Mouse (Mus musculus): ENCODE measurements around the gene Galnt14. TPM values are rescaled to one million over a fixed set of nuclear protein-coding genes. Genes with fewer than 3 reads are reported as not detected.

The Galnt14 gene
- 0.89 and 1.7 TPM in 2 replicates for total RNA-seq (2021)
- long read RNA-seq, experiment 1, transcript Galnt14-201 (15 exons, 2,990 nt) = major isoform, 6 of 6 reads
- long read RNA-seq, experiment 1, partial matches to known transcripts = 0 of 6 reads
- long read RNA-seq, experiment 1, other reads (novel, unspliced or antisense) = 0 of 6 reads
- long read RNA-seq, experiment 2, partial matches to known transcripts = 0 of 2 reads
- long read RNA-seq, experiment 2, other reads (novel, unspliced or antisense) = 0 of 2 reads

DNA sequence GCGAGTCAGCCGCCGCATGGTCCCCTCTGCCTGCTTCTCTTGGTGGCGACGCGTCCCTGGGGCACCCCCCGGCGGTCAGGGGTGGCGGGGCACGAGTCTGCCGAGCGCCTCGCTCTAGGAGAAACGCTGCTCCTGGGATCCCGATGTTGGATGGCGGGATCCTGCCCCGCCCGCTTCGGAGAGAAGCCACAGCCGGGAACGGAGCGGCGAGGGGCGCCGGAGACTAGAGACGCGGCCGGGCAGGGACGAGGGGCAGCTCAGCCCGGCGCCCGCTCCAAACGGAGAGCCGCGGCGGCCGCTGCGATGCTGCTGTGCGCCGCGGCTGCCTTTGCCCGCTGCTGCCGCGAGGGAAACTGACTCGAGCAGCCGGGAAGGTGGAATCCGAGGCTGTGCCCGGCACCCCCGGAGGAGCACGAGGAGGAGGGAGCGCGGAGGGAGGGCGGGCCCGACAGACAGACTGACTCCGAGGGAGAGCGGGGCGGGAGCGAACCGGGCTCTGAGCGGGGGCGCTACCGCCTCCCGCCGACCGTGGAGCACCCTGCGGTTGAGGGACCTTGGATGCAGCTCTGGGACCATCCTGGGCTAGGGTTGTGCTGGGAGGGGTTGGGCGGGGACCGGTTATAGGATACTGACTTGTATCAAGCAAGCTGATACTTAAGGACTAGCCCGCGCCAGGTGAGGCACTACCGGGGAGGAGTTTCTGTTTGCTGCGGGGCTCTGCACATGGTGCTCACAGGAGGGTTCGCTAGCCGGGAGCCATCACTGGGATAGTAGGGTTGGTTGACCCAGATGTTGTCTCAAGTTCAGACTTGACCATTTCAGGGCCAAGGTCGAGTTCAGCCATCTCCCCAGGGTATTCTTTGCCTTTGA is at the start of gene Galnt14:
TSS of gene Galnt14 (minus strand) at position 412 of the 870 bp plus-strand sequence.
- DNase-seq = peak; percentile 85

DNA sequence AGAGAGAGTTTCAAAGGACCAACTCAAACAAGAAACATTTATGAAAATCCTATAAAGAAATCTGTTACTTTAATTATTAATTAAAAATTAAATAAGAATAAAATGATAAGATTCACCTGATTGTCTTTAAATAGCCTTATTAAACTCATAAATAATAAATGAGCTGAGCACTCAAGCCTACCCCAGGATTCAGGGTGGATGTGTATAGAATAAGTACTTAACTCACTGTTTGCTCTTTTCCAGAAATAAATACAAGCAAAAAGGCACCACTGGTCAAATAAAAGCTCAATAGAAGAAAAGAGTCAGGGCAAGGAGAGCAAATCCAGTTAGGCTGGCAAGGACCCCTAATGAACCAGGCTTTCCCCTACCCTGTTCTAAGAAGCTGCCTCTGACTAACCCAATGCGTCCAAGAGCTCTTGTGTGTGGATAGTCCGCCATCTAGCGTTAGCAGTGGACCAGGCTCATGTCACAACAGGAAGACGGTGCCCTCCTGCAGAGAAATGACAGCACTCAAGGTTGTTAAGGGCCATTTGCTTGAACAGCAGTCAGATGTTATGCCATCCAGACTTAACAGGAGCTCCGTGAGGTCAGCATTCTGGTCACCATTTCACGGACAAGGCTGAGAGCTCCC is 33.5 kb upstream of the Galnt14 start:
- peak; percentile 84 for DNase-seq

DNA sequence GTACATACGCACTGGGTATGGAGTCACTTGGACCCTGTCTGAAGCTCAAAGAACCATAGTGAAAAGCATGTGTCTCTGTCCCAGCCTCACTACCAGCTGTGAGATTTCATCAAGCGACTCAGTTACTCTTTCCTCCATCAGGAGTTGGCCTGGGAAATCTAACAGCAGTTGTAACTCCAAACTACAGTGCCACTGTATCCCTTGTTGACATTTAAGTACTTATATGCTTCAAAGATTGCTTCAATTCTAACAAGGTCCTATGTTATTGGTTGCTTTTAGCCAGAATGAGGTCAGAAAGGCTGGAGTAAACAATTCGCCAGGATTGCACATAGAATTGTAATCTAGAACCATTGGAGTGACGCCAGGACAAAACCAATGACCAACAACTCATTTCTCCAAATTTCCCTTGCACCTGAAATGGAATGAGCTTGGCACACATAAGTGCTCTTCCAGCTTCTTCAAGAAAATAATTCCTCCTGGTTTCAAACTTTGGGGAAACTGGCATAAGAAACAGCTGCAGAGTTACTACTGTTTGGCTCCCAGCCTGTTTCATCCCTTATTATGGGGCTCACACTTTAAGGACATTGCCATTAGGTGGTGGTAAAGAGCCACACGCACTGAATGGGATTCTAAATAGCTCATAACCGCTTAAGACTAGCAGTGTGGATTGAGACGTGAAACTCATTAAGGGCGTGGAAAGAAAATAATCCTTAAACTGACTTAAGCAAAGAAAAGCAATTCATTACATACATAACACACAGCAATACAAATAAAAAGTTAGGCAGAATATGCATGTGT is 13.8 kb upstream of the Galnt14 start:
- DNase-seq = no peak

DNA sequence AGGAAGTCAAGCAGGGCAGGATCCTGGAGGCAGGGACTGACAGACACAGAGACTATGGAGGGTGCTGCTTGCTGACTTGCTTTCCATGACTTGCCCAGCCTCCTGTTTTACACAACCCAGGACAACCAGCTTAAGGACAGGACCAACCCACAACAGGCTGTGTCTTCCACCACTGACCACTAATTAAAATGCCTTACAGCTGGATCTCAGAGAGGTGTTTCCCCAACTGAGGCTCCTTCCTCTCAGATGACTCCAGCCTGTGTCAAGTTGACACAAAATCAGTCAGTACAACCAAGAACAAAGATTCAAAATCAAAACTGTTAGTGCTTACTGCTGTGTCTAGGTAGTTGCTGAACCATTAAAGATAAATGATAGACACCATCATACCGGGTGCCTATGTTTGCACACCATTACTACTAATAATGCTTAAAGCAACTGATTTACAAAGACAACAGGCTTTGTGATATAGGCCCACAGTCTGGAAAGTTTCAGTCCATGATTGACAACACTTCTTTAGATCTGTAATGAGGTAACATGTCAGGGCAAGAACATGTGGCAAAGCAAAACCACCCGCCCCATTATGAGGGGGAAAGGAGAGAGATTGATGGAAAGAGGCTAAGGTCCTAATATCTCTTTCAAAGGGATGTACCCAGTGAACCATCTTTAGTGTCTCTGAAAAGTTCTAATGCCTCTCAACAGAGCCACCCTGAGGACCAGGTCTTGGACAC is 8.9 kb upstream of the Galnt14 start:
- DNase-seq = no peak

DNA sequence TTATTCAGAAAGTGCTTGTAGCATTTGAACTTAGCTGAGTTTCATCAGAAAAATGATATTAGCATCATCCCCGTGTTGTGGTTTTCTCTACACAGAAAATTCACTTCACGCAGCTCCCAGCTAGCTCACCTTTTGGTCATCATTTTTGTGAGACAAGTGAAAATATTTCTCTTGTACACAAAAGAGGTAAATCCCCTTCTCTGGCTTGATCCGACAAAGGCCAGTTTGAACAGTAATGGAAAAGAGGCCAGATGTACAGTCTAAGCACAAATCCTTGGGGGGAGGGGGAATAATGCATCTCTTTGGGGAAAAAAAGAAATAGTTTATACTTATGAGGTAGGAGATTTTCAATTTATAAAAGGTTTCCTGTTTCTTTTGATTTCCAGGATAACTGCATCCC is 6.4 kb upstream of the Galnt14 start:
- no peak for DNase-seq

DNA sequence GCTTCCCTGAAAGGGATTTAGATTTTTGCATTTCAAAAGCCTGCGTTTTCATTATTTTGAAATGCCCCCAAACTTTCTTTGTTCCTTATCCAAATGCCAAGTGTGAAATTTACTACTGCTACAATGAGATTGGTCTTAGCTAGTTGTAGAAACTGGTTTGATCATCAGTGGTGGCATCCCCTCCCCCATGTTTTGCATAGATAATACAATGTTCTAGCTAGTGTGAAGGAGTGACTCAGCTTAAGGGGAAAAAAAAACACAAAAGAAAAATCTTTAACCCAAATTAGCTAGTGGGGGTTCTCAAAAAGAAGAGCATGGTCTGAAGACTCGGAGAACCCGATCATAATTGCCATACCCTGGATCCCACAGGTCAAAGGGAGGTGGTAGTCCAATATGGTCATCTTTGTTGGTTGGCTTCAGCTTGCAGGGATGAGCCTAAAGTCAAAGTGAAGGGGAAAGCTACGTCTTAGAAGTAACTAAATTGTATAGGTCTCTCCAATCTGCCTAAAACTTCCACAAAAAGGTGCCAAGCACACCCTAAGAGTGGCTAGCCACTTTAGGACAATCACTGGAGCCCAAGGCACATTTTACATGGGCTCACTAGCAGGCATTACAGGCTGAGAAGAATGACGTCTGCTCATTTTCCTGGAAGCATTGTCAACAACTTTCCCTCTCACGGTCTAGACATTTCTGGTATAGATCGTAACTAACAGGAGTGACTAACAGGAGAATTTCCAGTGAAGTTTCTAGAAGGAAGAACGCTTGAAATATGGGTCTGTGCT is 4.4 kb upstream of the Galnt14 start:
- DNase-seq = no peak

DNA sequence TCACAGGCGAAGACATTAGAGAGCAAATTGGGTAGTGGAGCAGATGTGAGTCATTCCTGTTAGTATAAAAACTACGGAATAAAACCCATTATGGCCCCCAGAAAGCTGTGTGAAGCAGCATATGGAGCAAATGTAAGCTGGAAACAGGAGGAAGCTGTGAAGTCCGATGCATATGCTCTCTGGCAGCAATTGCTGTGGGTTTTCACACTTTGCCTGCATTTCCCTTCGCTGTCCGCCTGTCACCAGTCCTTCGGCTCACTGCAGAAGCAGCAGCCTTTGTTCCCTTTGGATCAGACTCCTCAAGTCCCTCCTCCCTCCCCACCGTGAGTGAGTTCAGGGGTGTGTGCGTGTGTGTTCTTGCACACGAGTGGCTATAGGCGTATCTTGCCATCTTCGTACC is 3.1 kb upstream of the Galnt14 start:
- DNase-seq = no peak

DNA sequence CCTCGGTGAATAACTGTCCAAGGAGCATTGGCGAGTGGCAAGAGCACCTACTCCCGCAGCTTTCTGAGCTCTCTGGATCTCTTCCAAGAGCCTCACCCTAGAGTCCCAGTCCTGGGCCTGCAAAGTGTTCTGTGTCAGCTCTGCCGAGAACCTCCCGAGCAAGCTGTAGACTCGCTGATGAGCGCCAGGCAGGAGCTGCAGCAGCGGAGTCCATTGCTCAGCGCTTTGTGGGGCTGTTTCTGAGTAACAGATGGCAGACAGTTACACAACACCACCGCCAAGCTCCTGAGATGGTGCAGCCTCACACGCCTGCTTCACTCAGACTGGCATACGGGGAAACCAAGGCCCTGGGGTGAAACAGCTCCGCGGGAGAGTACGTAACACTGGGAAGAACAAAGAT is 1.7 kb upstream of the Galnt14 start:
- no peak for DNase-seq

DNA sequence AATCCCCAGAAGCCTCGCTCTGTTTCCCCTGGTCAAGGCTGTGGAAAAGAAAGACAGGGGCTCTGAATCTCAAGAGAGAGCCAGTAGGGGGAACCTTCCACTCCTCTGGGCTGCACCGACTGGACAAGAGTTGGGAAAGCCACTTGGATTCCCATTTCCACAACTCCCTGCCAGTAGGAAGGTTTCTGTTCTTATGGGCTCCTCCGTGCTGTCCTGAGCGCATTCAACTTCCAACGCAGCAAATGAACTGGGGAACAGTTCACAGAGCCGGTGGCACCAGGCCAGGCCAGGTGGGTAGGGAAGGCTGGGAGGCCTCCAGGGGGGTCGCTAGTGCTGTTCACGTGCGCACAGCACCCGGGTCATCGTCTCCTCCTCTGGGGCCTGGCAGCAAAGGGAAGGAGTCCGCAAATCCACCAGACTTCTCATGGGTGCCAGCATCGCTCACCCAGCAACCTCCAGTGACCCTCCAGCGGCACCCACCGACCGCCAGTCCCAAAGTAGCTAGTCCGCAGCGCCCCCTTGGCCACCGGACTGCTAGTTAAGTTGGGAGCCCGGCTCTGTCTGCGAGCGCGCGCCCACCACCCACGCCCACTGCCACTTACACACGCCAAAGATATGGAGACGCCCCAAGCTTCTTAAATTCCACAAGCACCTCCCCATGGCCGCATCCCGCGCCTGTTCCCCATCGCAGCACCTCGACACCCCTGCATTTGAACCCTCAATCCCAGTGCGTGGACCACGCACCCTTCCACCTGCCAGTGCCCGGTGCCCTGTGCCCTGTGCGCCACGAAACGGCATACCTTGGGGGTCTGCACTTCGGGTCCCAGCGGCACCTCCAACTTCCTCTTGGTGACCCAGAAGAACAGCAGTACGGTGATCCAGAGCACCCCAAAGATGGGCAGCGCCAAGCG is 867 bp downstream of the Galnt14 start:
- peak; percentile 10 for DNase-seq

DNA sequence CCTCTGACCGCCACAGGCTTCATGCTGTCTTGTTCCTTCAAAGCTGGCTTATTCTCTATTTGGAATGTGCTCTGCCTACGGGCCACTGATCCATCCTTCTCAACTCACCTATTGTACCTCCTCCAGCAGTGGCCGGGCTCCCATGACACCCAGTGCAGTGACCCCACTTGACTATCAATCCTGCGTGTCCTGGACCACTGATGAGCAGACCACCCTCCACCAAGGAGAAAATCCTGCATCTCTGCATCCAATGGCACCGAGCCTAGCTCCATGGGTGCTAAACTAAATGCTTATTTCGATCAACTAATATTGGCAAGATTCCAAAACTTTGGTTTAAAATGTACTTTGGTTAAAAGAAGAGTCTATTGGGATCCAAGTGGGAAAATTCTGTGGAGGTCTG is 1.8 kb downstream of the Galnt14 start:
- DNase-seq = no peak

DNA sequence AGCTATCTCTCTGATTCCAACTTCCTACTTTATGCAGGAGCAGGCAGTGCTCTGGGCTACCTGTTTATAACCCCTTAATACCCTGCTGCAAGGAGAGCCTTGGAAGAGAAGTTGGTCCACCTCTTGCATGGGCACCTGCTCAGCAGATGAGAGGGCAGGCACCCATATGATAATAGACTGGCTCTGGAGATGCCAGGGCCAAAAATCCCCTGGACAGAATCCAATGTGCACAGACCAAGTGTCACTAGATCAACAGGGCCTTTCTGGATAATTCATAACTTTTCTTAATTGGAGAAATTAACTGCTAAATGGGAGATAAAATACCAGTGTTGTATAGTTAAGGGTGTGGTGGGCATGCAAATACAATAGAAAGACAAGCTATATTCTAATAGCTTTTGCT is 6.7 kb downstream of the Galnt14 start:
- DNase-seq = no peak

DNA sequence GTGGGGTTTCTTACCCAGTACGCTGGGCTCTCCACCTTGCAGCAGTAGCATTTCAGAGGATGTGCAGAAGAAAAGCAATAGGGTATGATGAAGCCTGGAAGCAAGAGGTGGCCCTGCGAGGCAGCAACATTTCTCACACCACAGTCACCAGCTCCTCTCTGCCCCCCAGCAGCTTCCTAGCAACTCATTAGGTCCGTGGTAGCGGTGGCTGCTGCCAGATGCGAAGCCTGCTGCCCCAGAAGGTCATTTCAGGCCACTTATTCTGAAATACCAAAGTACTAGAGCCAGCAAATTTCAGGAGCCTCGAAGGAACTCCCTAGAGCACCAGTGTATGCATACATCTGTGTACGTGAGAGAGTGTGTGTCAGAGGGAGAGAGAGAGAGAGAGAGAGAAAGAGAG is 9.2 kb downstream of the Galnt14 start:
- peak; percentile 20 for DNase-seq

DNA sequence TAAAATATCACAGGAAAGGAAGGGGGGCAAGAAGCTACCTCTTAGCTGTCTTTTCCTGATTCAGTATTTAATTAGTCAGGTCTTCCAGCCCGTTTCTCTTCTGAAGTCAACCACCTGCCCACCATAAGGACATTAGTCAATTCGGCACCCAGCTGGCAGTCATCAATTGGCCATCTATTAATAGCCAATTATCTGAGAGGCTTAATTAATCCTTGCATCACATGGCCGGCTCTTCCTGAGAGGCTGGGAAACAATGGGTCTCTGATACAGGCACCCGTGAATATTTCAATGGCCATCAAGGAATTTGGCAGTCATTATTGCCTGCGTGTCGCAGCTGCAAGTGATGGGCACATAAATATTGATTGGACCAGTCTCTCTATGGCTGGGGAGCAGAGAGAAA is 10.4 kb downstream of the Galnt14 start:
- no peak for DNase-seq

DNA sequence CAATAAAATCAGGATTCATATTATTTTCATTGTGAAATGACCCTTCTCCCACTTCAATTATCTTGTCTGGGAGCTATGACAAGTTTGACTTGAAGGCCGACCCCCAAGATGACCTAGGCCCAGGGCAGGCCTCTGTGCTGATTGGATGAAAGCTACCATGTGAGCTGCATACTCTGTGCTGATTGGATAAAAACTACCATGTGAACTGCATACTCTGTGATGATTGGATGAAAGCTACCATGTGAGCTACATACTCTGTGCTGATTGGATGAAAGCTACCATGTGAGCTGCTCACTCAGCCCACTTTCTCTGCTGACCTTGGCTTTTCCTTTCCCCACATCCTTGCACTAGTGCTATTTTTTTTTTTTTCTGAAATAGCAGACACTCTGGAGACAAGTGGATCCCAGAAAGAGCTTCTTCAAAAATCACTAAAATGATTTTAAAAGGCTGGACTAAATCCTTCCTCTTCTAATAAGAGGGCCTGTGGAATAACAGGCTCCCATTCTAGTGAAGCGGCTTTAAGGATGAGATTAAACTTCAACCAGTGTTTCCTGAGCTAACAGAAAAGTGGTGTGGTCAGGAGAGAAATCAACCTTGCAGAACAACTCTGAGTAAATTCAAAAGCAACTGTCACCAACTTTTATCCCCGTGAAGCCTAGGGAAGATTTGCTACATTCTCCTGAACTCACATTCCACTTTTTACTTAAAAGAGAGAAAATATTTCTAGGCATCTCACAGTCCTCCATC is 15.9 kb downstream of the Galnt14 start:
- DNase-seq = no peak

DNA sequence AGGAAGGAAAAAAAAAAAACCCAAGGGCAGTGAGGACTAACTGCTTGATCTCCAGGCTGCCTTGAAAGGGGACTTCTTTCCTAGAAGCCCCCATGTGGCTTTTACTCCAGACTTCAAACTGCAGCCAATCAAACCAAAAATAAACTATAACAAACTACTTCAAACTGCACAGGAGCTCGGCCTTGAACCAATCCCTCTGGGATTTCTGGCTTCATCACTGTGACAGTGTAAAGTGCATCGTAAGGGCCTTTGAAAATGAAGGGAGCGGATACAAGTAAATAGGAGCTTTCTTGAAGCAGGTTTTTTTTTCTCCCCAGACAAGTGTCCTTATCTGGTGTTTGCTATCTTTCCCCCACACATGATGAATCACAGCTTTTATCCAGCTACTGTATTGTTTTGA is 22.0 kb downstream of the Galnt14 start:
- DNase-seq = no peak

DNA sequence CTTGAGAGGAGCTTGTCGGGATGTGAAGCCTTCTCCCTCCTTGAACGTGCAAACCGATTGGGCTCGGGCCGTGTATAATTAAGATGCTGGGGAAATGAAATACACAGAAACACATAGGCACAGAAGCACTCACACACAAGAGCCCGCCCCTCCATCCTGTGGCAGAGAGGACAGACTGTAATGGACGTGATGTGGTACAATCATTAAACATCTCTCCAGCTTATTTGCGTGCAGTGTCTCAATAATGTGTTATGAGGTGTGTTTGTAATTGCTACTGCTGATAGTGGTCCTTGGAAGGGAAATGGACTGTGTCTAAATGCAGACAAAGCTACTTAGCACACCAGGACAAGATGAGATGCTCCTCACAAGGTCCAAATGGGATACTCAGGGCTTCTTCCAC is 24.0 kb downstream of the Galnt14 start:
- DNase-seq = no peak

DNA sequence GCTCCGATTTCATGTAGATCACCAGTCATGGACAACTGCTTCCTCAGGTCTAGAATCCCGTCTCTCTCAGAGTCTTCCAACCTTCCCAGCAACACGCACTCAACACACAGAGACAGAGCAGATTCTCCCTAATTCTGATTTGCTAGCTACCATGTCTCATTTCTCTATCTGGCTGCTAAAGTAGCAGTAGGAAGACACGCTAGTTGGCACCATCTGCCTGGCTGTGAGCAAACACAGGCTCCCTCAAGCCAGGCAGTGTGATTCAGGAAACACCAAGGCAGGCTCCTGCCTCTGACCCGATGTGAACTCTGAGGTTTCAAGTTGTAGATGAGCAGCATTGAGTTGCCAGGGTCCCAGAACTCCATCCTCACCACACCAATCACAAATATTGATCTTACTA is 25.5 kb downstream of the Galnt14 start:
- no peak for DNase-seq

DNA sequence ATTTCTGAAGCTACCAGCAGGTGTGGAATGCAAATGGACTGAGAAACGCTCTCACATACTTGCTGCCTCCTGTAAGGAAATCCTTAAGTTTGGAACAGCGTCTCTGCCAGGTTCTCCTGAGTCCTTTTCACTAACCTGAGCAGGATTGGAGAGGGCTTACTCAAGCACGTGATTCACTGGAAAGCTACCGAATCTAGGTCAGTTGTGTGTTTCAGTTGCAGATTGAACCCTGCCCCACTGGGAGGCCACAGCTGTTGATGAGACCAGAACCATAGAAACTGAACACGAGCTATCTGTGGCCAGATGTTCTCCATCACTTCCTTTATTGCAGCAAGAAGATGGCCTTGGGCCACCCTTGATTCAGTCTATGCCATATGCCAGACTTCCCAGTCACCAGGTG is 38.3 kb downstream of the Galnt14 start:
- no peak for DNase-seq

DNA sequence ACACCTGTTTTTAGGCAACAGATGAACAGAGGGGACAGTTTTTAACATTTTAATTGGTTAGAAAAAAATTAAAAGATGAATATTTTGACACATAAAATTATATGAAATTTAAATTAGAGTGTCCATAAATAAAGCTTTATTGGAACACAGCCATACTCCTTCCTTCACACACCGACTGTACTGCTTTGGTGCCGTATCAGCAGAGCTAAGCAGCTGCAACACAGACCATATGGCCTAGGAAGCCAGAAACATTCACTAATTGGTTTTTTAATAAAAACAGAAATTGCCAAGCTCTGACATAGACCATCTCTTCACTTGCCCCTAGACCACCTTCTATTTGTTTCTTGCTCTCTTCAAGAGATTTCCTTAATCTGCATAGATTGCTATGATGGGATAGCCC is 40.2 kb downstream of the Galnt14 start:
- no peak for DNase-seq

Data from adrenal gland, postnatal 14 days (tissue).